Mouse (Mus musculus): ENCODE data around the gene Creg1. TPM values are rescaled to one million over a fixed set of nuclear protein-coding genes. Genes with fewer than 3 reads are reported as not detected.

Creg1 gene
- 38.1 and 38.2 TPM in 2 replicates for polyA plus RNA-seq (2014; fragmentation: Nextera tagmentation; extraction: Ambion mirVana)

- H3K27ac ChIP-seq (ENCODE audit: low read depth, low read length): no peak within 1 kb of the TSS
- H3K9ac ChIP-seq (ENCODE audit: low read depth, low read length): peak within 1 kb of the TSS; percentile 63
- under 1% methylated on average over 57 of the region's 57 CpGs for WGBS
- ATAC-seq (ENCODE audit: low FRiP score) (peak; percentile 99), DNase-seq (ENCODE audit: low spot score) (peak; percentile 90)
- H3K4me3 ChIP-seq (ENCODE audit: low read depth, low read length): peak within 1 kb of the TSS; percentile 68
- H3K27me3 ChIP-seq (ENCODE audit: control insufficient read depth, insufficient read depth, low read length): peaks cover 3% of the 10 kb centered on the region; the same call in 1 of the 2 replicates
- peak within 1 kb of the TSS; percentile 85 for H3K4me2 ChIP-seq (replicated peaks; ENCODE audit: low read depth, low read length)
- H3K36me3 ChIP-seq (ENCODE audit: control insufficient read depth, insufficient read depth, low read length): no peaks in the 10 kb centered on the region
- no peaks in the 10 kb centered on the region for H3K4me1 ChIP-seq (replicated peaks; ENCODE audit: control insufficient read depth, insufficient read depth, low read length)
- H3K9me3 ChIP-seq (ENCODE audit: control insufficient read depth, low read length): no peaks in the 10 kb centered on the region
Observed at GRCm38 (mm10) chr1:165763635-165764372, at the start of gene Creg1. Gene Creg1 (plus strand): TSS chr1:165763746.

- Histone ChIP-seq H3K4me1 (replicated peaks; ENCODE audit: control insufficient read depth, insufficient read depth, low read length) (no peaks in the 10 kb centered on the region), H3K4me3 (ENCODE audit: low read depth, low read length) (no peak overlapping the region), H3K4me2 (replicated peaks; ENCODE audit: low read depth, low read length) (no peak overlapping the region), H3K27me3 (ENCODE audit: control insufficient read depth, insufficient read depth, low read length) (peaks cover 3% of the 10 kb centered on the region; the same call in 1 of the 2 replicates), H3K36me3 (ENCODE audit: control insufficient read depth, insufficient read depth, low read length) (no peaks in the 10 kb centered on the region), H3K9me3 (ENCODE audit: control insufficient read depth, low read length) (no peaks in the 10 kb centered on the region), H3K9ac (ENCODE audit: low read depth, low read length) (no peak overlapping the region), H3K27ac (ENCODE audit: low read depth, low read length) (no peak overlapping the region)
- 85% methylated on average over 5 of the region's 5 CpGs for WGBS
- ATAC-seq (ENCODE audit: low FRiP score): no peak
- no peak for DNase-seq (ENCODE audit: low spot score)
Observed at GRCm38 (mm10) chr1:165713798-165714197, 49.7 kb upstream of the Creg1 start.

- Histone ChIP-seq H3K4me3 (ENCODE audit: low read depth, low read length) (no peak overlapping the region), H3K4me1 (replicated peaks; ENCODE audit: control insufficient read depth, insufficient read depth, low read length) (no peaks in the 10 kb centered on the region), H3K36me3 (ENCODE audit: control insufficient read depth, insufficient read depth, low read length) (no peaks in the 10 kb centered on the region), H3K9ac (ENCODE audit: low read depth, low read length) (no peak overlapping the region), H3K9me3 (ENCODE audit: control insufficient read depth, low read length) (no peaks in the 10 kb centered on the region), H3K27me3 (ENCODE audit: control insufficient read depth, insufficient read depth, low read length) (no peaks in the 10 kb centered on the region), H3K4me2 (replicated peaks; ENCODE audit: low read depth, low read length) (no peak overlapping the region), H3K27ac (ENCODE audit: low read depth, low read length) (no peak overlapping the region)
- 86% methylated on average over 4 of the region's 4 CpGs for WGBS
- no peak for ATAC-seq (ENCODE audit: low FRiP score)
- DNase-seq (ENCODE audit: low spot score): no peak
Observed at GRCm38 (mm10) chr1:165716426-165716825, 47.1 kb upstream of the Creg1 start.

- no peak overlapping the region for H3K27ac ChIP-seq (ENCODE audit: low read depth, low read length)
- no peak for DNase-seq (ENCODE audit: low spot score)
- WGBS: 55% methylated on average over 11 of the region's 11 CpGs
- H3K4me3 ChIP-seq (ENCODE audit: low read depth, low read length): no peak overlapping the region
- H3K9ac ChIP-seq (ENCODE audit: low read depth, low read length): no peak overlapping the region
- no peak for ATAC-seq (ENCODE audit: low FRiP score)
- H3K9me3 ChIP-seq (ENCODE audit: control insufficient read depth, low read length): no peaks in the 10 kb centered on the region
- no peaks in the 10 kb centered on the region for H3K4me1 ChIP-seq (replicated peaks; ENCODE audit: control insufficient read depth, insufficient read depth, low read length)
- no peaks in the 10 kb centered on the region for H3K36me3 ChIP-seq (ENCODE audit: control insufficient read depth, insufficient read depth, low read length)
- H3K27me3 ChIP-seq (ENCODE audit: control insufficient read depth, insufficient read depth, low read length): no peaks in the 10 kb centered on the region
- no peak overlapping the region for H3K4me2 ChIP-seq (replicated peaks; ENCODE audit: low read depth, low read length)
Observed at GRCm38 (mm10) chr1:165717711-165718542, 45.6 kb upstream of the Creg1 start.

GRCm38 (mm10) chr1:165718543-165719105 lies 44.9 kb upstream of the Creg1 start:
- WGBS: 79% methylated on average over 15 of the region's 15 CpGs
- H3K9ac ChIP-seq (ENCODE audit: low read depth, low read length): no peak overlapping the region
- no peaks in the 10 kb centered on the region for H3K4me1 ChIP-seq (replicated peaks; ENCODE audit: control insufficient read depth, insufficient read depth, low read length)
- H3K9me3 ChIP-seq (ENCODE audit: control insufficient read depth, low read length): no peaks in the 10 kb centered on the region
- DNase-seq (ENCODE audit: low spot score): no peak
- H3K27ac ChIP-seq (ENCODE audit: low read depth, low read length): no peak overlapping the region
- no peaks in the 10 kb centered on the region for H3K27me3 ChIP-seq (ENCODE audit: control insufficient read depth, insufficient read depth, low read length)
- ATAC-seq (ENCODE audit: low FRiP score): no peak
- no peak overlapping the region for H3K4me3 ChIP-seq (ENCODE audit: low read depth, low read length)
- no peaks in the 10 kb centered on the region for H3K36me3 ChIP-seq (ENCODE audit: control insufficient read depth, insufficient read depth, low read length)
- H3K4me2 ChIP-seq (replicated peaks; ENCODE audit: low read depth, low read length): no peak overlapping the region

GRCm38 (mm10) chr1:165722531-165723123 lies 40.9 kb upstream of the Creg1 start:
- ATAC-seq (ENCODE audit: low FRiP score): no peak
- Histone ChIP-seq H3K4me2 (replicated peaks; ENCODE audit: low read depth, low read length) (no peak overlapping the region), H3K9me3 (ENCODE audit: control insufficient read depth, low read length) (no peaks in the 10 kb centered on the region), H3K27me3 (ENCODE audit: control insufficient read depth, insufficient read depth, low read length) (no peaks in the 10 kb centered on the region), H3K4me3 (ENCODE audit: low read depth, low read length) (no peak overlapping the region), H3K36me3 (ENCODE audit: control insufficient read depth, insufficient read depth, low read length) (no peaks in the 10 kb centered on the region), H3K4me1 (replicated peaks; ENCODE audit: control insufficient read depth, insufficient read depth, low read length) (no peaks in the 10 kb centered on the region), H3K9ac (ENCODE audit: low read depth, low read length) (no peak overlapping the region), H3K27ac (ENCODE audit: low read depth, low read length) (no peak overlapping the region)
- DNase-seq (ENCODE audit: low spot score): no peak
- WGBS: 95% methylated on average over 9 of the region's 9 CpGs

GRCm38 (mm10) chr1:165724219-165725033 lies 39.1 kb upstream of the Creg1 start:
- Histone ChIP-seq H3K36me3 (ENCODE audit: control insufficient read depth, insufficient read depth, low read length) (no peaks in the 10 kb centered on the region), H3K9ac (ENCODE audit: low read depth, low read length) (no peak overlapping the region), H3K4me2 (replicated peaks; ENCODE audit: low read depth, low read length) (no peak overlapping the region), H3K4me1 (replicated peaks; ENCODE audit: control insufficient read depth, insufficient read depth, low read length) (no peaks in the 10 kb centered on the region), H3K27ac (ENCODE audit: low read depth, low read length) (no peak overlapping the region), H3K27me3 (ENCODE audit: control insufficient read depth, insufficient read depth, low read length) (no peaks in the 10 kb centered on the region), H3K9me3 (ENCODE audit: control insufficient read depth, low read length) (no peaks in the 10 kb centered on the region), H3K4me3 (ENCODE audit: low read depth, low read length) (no peak overlapping the region)
- no peak for DNase-seq (ENCODE audit: low spot score)
- WGBS: 52% methylated on average over 11 of the region's 11 CpGs
- no peak for ATAC-seq (ENCODE audit: low FRiP score)
